Mouse (Mus musculus) lung, adult 2 months (tissue): ENCODE measurements around the gene Dgkd.

Experiments
- CTCF ChIP-seq: fragments of 200-500 bp; IDR thresholded peaks from 2 replicates; pipeline ENCODE4 v1.5.1; 2011; ENCODE audit warnings: mild to moderate bottlenecking, low read length, control low read depth; ENCODE audit not compliant: insufficient read depth
- POLR2A ChIP-seq: fragments of 200-500 bp; IDR thresholded peaks from 2 replicates; pipeline ENCODE4 v1.6.1; 2011; ENCODE audit warnings: low read depth, mild to moderate bottlenecking, control low read depth, low read length, borderline replicate concordance; ENCODE audit errors: extremely low read depth

DNA sequence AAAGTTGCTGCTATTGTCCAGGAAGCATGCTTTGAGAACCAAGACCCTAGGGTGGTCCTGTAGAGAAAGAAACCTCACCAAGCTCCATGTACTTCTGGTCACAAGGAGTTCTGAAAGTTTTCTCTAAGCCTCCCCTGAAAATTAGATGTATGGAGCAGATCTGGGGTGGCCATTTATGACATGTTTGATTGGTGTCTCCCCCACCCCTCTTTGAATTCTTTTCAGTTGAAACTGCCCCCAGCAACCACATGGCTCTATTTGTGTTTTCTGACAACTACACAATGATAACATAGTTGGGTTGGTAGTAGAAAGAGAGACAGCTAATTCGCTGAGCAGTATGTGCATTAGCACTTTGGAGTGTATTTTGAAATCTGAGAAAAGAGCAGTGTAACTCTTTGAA is 2.4 kb downstream of the Dgkd start:
- TF ChIP-seq CTCF = no peak
- TF ChIP-seq POLR2A = no peak
